Mouse (Mus musculus): ENCODE measurements around the gene Dnah1. TPM values are rescaled to one million over a fixed set of nuclear protein-coding genes. Genes with fewer than 3 reads are reported as not detected.

Dnah1 gene
- polyA plus RNA-seq, 1 experiment = 1.5 TPM

DNA sequence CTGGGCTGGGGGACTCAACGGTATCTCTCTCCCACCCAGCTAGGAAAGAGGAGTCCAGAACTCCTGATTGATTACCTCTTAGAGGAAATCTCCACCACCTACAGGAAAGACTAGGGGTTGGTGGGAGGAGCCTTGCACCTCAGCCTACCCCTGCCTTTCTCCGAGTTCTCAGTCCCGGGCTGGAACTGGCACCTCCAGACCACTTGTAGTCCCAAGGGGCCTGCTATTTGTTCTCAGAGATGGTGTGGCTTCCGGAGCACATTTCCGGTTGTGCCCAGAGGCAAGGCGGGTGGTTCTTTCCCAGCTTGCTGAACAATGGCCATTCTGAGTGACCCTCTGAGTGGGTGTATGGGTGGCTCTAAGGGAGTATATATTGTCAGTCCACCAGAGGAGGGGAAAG lies 95.5 kb downstream of the Dnah1 start:
- Histone ChIP-seq H3K4me1 (ENCODE audit: control insufficient read depth, insufficient read depth, low read length) (no peaks in the 10 kb centered on the region), H3K4me3 (ENCODE audit: insufficient read depth, low read length) (no peak overlapping the region), H3K27ac (ENCODE audit: insufficient read depth, low read length) (no peak overlapping the region)
- TF ChIP-seq CTCF (IDR thresholded peaks at IDR 0.05; ENCODE audit: borderline replicate concordance, insufficient read depth, low read length) = no peak
- no peak for TF ChIP-seq POLR2A (IDR thresholded peaks at IDR 0.05; ENCODE audit: low read depth, low read length)

DNA sequence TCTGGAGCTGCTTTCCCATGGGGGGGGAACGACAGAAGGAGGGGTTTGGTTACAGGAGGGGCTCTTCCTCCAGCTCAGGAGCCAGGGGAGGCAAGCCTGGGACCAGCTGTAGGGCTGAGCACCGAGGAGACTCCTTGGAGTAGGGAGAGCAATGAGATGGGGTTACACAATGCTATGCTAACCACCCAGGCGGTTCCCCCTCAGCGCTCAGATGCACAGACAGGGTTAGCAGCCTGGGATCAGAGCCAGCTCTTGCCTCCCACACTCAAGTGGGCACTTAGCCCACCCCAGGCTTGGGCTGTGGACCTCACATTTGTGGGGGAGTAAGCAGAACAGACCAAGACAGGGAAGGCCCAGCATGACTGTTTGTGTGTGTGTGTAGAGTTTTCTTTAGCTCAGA lies 96.7 kb downstream of the Dnah1 start:
- no peaks in the 10 kb centered on the region for H3K4me1 ChIP-seq (ENCODE audit: control insufficient read depth, insufficient read depth, low read length)
- H3K27ac ChIP-seq (ENCODE audit: insufficient read depth, low read length) = no peak overlapping the region
- no peak overlapping the region for H3K4me3 ChIP-seq (ENCODE audit: insufficient read depth, low read length)
- no peak for TF ChIP-seq CTCF (IDR thresholded peaks at IDR 0.05; ENCODE audit: borderline replicate concordance, insufficient read depth, low read length)
- TF ChIP-seq POLR2A (IDR thresholded peaks at IDR 0.05; ENCODE audit: low read depth, low read length) = no peak

DNA sequence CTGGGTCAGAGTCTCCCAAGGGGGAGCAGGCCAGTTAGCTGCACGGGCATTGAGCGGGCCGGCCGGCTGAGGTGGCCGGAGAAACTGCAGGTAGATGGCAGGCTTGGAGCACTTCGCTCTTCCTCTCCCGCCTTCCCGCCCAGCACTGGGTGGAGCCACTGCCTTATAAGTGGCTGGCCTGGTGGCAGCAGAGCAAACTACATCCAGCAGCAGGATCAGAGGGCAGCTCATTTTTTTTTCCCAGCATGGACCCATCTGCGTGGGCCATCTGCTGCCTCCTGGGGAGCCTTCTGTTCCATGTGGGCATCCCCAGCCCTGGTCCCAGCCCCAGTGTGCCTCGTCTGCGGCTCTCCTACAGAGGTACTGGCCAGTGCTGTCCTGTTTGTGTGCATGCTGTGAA lies 106.0 kb downstream of the Dnah1 start, which contains the start of gene Sema3g:
Gene Sema3g (plus strand): TSS at position 195 of the 400 bp plus-strand sequence.
- Histone ChIP-seq H3K4me3 (ENCODE audit: insufficient read depth, low read length) (no peak within 1 kb of the TSS), H3K4me1 (ENCODE audit: control insufficient read depth, insufficient read depth, low read length) (no peaks in the 10 kb centered on the region), H3K27ac (ENCODE audit: insufficient read depth, low read length) (no peak within 1 kb of the TSS)
- peak; percentile 29; the same call in 1 of the 2 replicates for TF ChIP-seq CTCF (IDR thresholded peaks at IDR 0.05; ENCODE audit: borderline replicate concordance, insufficient read depth, low read length)
- no peak for TF ChIP-seq POLR2A (IDR thresholded peaks at IDR 0.05; ENCODE audit: low read depth, low read length)

DNA sequence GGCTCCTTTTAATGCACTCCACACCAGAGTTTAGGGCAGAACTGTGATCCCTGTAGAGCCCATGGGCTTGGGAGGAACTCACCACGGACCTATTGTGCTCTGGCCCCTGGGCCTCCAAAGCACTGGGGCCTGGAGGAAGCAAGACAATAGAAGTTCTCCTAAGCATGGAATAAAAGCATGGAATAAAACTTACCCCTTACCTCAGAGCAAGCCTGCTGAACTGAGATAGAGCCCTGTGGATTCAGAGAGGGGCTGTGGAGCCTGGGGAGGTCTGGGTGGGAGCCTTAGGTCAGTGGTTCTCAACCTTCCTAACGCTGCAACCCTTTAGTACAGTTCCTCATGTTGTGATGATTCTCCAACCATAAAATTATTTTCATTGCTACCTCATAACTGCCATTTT lies 106.8 kb downstream of the Dnah1 start, which contains the start of gene Nisch:
Gene Nisch (minus strand): TSS at position 101 of the 400 bp plus-strand sequence.
- Histone ChIP-seq H3K27ac (ENCODE audit: insufficient read depth, low read length) (no peak within 1 kb of the TSS), H3K4me1 (ENCODE audit: control insufficient read depth, insufficient read depth, low read length) (no peaks in the 10 kb centered on the region), H3K4me3 (ENCODE audit: insufficient read depth, low read length) (no peak within 1 kb of the TSS)
- no peak for TF ChIP-seq CTCF (IDR thresholded peaks at IDR 0.05; ENCODE audit: borderline replicate concordance, insufficient read depth, low read length)
- TF ChIP-seq POLR2A (IDR thresholded peaks at IDR 0.05; ENCODE audit: low read depth, low read length) = no peak

DNA sequence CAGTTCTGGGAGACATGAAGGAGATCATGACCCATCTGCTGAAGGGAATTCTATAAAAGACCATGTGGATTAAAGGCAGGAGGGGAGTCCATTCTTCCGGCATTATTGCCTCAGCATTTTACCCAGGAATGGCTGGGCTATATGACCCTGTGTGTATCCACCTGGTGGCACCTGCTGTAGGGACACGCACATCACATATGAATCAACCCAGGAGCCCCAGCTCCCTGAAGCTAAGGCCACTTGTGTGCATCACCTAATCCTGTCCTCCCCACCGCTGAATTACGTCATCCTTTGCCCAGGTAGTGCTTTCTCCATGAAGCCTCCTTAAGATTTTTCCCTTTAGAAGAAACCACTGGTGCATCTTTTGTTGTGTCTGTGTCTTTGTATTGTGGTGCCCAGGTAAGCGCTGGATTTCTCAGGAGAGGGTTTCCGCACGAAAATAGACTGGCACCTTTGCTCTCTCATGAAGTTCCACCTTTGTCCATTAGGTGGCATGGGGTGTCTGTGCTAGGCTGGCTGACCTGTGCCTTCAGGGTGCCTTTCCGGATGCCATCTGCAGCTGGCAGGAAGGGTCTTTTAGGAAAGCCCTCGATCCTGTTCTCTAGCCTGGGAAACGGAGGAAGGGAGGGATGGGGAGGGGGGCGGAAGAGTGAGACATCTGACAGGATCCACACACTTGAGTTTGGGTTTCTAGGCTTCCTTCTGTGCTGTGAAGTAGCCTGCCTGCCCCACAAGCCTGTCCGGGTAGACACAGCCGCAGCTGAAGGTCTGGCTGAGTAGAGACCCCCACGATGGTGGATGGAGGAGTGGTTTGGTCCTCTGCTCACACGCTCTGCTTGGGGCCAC lies 108.3 kb downstream of the Dnah1 start:
- Histone ChIP-seq H3K27ac (ENCODE audit: insufficient read depth, low read length) (no peak overlapping the region), H3K4me3 (ENCODE audit: insufficient read depth, low read length) (no peak overlapping the region), H3K4me1 (ENCODE audit: control insufficient read depth, insufficient read depth, low read length) (no peaks in the 10 kb centered on the region)
- TF ChIP-seq CTCF (IDR thresholded peaks at IDR 0.05; ENCODE audit: borderline replicate concordance, insufficient read depth, low read length) (peak; percentile 89), POLR2A (IDR thresholded peaks at IDR 0.05; ENCODE audit: low read depth, low read length) (no peak)

DNA sequence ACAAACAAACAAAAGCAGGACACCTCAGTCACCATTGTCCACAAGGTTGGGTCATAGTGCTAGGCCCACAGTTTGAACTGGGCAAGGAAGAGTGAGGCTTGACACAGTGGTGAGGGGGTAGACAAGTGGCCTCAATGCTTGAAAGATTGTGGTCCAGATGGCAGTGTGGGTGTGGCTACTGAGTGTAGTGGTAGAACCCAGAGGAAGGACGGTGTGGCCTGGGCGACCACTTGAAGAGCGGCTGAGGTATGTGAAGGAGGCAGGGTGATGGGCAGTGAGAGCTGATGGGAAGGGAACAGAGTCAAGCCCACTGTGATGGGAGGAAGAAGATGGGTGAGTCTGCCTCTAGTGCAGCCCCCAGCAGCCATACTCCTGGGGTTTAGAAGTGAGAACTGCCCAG lies 109.0 kb downstream of the Dnah1 start:
- H3K27ac ChIP-seq (ENCODE audit: insufficient read depth, low read length) = no peak overlapping the region
- no peak overlapping the region for H3K4me3 ChIP-seq (ENCODE audit: insufficient read depth, low read length)
- no peaks in the 10 kb centered on the region for H3K4me1 ChIP-seq (ENCODE audit: control insufficient read depth, insufficient read depth, low read length)
- no peak for TF ChIP-seq POLR2A (IDR thresholded peaks at IDR 0.05; ENCODE audit: low read depth, low read length)
- no peak for TF ChIP-seq CTCF (IDR thresholded peaks at IDR 0.05; ENCODE audit: borderline replicate concordance, insufficient read depth, low read length)

DNA sequence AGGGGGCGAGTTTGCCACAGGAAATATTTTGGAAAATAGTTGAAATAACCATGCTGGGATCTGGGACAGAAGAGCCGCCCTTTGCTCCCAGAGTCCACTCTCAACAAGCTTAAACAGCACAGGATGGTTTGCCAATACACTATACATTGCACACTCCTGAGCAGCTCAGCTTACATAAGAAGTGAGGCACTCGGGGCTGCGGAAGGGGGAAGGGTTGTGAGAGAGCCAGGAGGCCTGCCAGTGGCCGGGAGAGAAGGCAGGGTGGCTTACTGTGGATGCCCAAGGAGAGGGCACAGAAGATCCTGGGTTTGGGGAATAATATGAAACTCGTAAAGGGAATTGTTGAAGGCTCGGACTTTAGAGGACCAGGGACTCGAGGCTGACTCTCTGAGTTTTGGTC lies 109.8 kb downstream of the Dnah1 start:
- no peak overlapping the region for H3K4me3 ChIP-seq (ENCODE audit: insufficient read depth, low read length)
- H3K4me1 ChIP-seq (ENCODE audit: control insufficient read depth, insufficient read depth, low read length) = no peaks in the 10 kb centered on the region
- no peak overlapping the region for H3K27ac ChIP-seq (ENCODE audit: insufficient read depth, low read length)
- no peak for TF ChIP-seq POLR2A (IDR thresholded peaks at IDR 0.05; ENCODE audit: low read depth, low read length)
- TF ChIP-seq CTCF (IDR thresholded peaks at IDR 0.05; ENCODE audit: borderline replicate concordance, insufficient read depth, low read length) = no peak

DNA sequence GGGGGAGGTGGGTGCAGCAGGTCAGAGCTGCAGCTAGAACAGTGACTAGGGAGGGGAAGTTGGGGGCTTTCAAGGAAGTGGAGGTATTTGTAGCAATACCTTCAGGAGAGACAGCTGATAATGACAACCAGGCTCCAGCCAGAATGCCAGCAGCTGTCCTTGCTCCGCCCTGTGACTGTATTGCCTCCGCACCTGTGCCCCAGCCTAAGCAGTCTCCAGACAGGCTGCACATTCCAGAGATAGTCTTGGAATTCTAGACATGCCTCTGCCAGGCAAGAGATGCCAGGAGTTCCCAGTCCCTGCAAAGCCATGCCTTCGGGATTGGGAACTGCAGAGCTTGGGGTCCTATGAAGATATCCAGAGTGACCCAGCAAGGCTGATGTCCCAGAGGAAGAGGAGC lies 111.2 kb downstream of the Dnah1 start:
- Histone ChIP-seq H3K4me1 (ENCODE audit: control insufficient read depth, insufficient read depth, low read length) (no peaks in the 10 kb centered on the region), H3K4me3 (ENCODE audit: insufficient read depth, low read length) (no peak overlapping the region), H3K27ac (ENCODE audit: insufficient read depth, low read length) (no peak overlapping the region)
- no peak for TF ChIP-seq POLR2A (IDR thresholded peaks at IDR 0.05; ENCODE audit: low read depth, low read length)

DNA sequence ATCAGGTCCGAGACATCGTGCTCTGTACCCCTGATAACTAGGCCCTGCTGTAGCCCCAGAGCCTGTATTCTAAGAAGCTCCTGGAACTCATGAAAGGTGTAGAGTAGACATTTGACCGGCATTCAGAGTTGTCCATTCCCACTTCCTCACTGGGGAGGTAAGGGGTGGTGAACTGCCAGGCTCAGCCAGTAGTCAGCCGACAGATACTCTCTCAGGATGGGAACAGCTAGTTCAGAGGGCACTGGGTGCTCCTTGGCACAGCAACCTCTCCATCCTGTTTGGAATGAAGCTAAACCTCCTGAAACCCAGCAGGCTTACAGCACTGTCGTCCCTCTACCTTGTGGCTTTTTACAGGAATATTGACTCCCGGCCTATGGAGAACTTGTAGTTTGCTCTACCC lies 111.8 kb downstream of the Dnah1 start:
- Histone ChIP-seq H3K4me1 (ENCODE audit: control insufficient read depth, insufficient read depth, low read length) (no peaks in the 10 kb centered on the region), H3K4me3 (ENCODE audit: insufficient read depth, low read length) (no peak overlapping the region), H3K27ac (ENCODE audit: insufficient read depth, low read length) (no peak overlapping the region)
- no peak for TF ChIP-seq POLR2A (IDR thresholded peaks at IDR 0.05; ENCODE audit: low read depth, low read length)
- no peak for TF ChIP-seq CTCF (IDR thresholded peaks at IDR 0.05; ENCODE audit: borderline replicate concordance, insufficient read depth, low read length)

Other genes with a start within 250 kb of the Dnah1 start
- gene Smim4, start 194.9 kb downstream of the Dnah1 start, polyA plus RNA-seq (2011; ENCODE audit: insufficient read length, low read depth, missing spikeins) = 30.6 and 33.4 TPM in 2 replicates
- 86.1 and 119 TPM in 2 replicates for gene Nt5dc2, start 192.8 kb downstream of the Dnah1 start, polyA plus RNA-seq (2011; ENCODE audit: insufficient read length, low read depth, missing spikeins)
- 1.7 and 7.3 TPM in 2 replicates for gene Stab1, start 155.3 kb downstream of the Dnah1 start, polyA plus RNA-seq (2011; ENCODE audit: insufficient read length, low read depth, missing spikeins)
- gene Tnnc1, start 115.6 kb downstream of the Dnah1 start, polyA plus RNA-seq (2011; ENCODE audit: insufficient read length, low read depth, missing spikeins) = 2.4 and 3.0 TPM in 2 replicates
- 457 and 524 TPM in 2 replicates for gene Nisch, start 107.0 kb downstream of the Dnah1 start, polyA plus RNA-seq (2011; ENCODE audit: insufficient read length, low read depth, missing spikeins)
- gene Sema3g, start 106.0 kb downstream of the Dnah1 start, polyA plus RNA-seq (2011; ENCODE audit: insufficient read length, low read depth, missing spikeins) = 0.25 and 0.90 TPM in 2 replicates
- gene Phf7, start 72.6 kb downstream of the Dnah1 start, polyA plus RNA-seq (2011; ENCODE audit: insufficient read length, low read depth, missing spikeins) = 5.9 and 6.5 TPM in 2 replicates
- 26.3 and 37.4 TPM in 2 replicates for gene Bap1, start 72.4 kb downstream of the Dnah1 start, polyA plus RNA-seq (2011; ENCODE audit: insufficient read length, low read depth, missing spikeins)
- 38.1 and 46.0 TPM in 2 replicates for gene Capn7, start 12.7 kb upstream of the Dnah1 start, polyA plus RNA-seq (2011; ENCODE audit: insufficient read length, low read depth, missing spikeins)
- 25.0 and 29.1 TPM in 2 replicates for gene Sh3bp5, start 112.2 kb upstream of the Dnah1 start, polyA plus RNA-seq (2011; ENCODE audit: insufficient read length, low read depth, missing spikeins)
- 30.0 and 35.3 TPM in 2 replicates for gene Eaf1, start 170.5 kb upstream of the Dnah1 start, polyA plus RNA-seq (2011; ENCODE audit: insufficient read length, low read depth, missing spikeins)
- gene Mettl6, start 171.1 kb upstream of the Dnah1 start, polyA plus RNA-seq (2011; ENCODE audit: insufficient read length, low read depth, missing spikeins) = 55.8 and 57.7 TPM in 2 replicates

Measured in embryonic fibroblast, embryonic 13.5 days (primary cell).